ENCODE assay signal across 8 mouse cellular contexts in genomic region chr8:120743149-120743897, GRCm38 (mm10). TPM values are rescaled to one million over a fixed set of nuclear protein-coding genes. Genes with fewer than 3 reads are reported as not detected.
DNase-seq lines count a peak whose midpoint lies in the region; ATAC-seq and TF ChIP-seq lines count a peak whose summit lies in the region.
"Had no signal": no experiment of that assay in that cellular context is flagged by ENCODE, and none has a peak within 500 bp of the region (broad histone marks: within the 10 kb centered on the region; RNA-seq: fewer than 3 reads in every experiment).

No protein-coding gene starts in this region.

- peaks cover 43% of the 10 kb centered on the region for H3K4me1 ChIP-seq in intestine, embryonic 15.5 days (replicated peaks)
- H3K4me1 ChIP-seq in lung, embryonic 14.5 days (ENCODE audit: insufficient read depth) = peaks cover 17% of the 10 kb centered on the region

- H3K4me2 ChIP-seq in intestine, embryonic 15.5 days (replicated peaks) = peak overlapping the region; percentile 19; the same call in 1 of the 2 replicates
- H3K4me2 ChIP-seq in lung, embryonic 14.5 days = peak overlapping the region; percentile 10; the same call in 1 of the 2 replicates

- no peak for TF ChIP-seq CTCF in lung, embryonic 14.5 days (IDR thresholded peaks at IDR 0.05; ENCODE audit: low read depth)

- no peaks in the 10 kb centered on the region for H3K9me3 ChIP-seq in intestine, embryonic 15.5 days
- H3K9me3 ChIP-seq in lung, embryonic 14.5 days (ENCODE audit: low read depth, low read length) = no peaks in the 10 kb centered on the region

- H3K27me3 ChIP-seq in intestine, embryonic 15.5 days (replicated peaks) = no peaks in the 10 kb centered on the region
- H3K27me3 ChIP-seq in lung, embryonic 14.5 days (ENCODE audit: insufficient read depth, low read length) = no peaks in the 10 kb centered on the region

- ATAC-seq in intestine, embryonic 15.5 days = peak; percentile 27
- ATAC-seq in lung, embryonic 14.5 days (ENCODE audit: insufficient read depth) = peak; percentile 51
- ATAC-seq: forebrain, postnatal 0 days had no signal

- no peak overlapping the region for H3K4me3 ChIP-seq in intestine, embryonic 15.5 days (replicated peaks)
- H3K4me3 ChIP-seq in lung, embryonic 14.5 days (ENCODE audit: low read depth, low read length) = no peak overlapping the region

- H3K36me3 ChIP-seq in intestine, embryonic 15.5 days = no peaks in the 10 kb centered on the region; the same call in 1 of the 2 replicates
- no peaks in the 10 kb centered on the region for H3K36me3 ChIP-seq in lung, embryonic 14.5 days (ENCODE audit: insufficient read depth)

- intact Hi-C loops in left cerebral cortex, postnatal 36 days (cut with DNase I) = no loop called here

- H3K9ac ChIP-seq in intestine, embryonic 15.5 days = no peak overlapping the region
- no peak overlapping the region for H3K9ac ChIP-seq in lung, embryonic 14.5 days
- H3K9ac ChIP-seq: forebrain, postnatal 0 days had no signal

- peak overlapping the region; percentile 90 for H3K27ac ChIP-seq in intestine, embryonic 15.5 days
- peak overlapping the region; percentile 87 for H3K27ac ChIP-seq in lung, embryonic 14.5 days (ENCODE audit: low read depth)

- peak; percentile 68 for DNase-seq in urinary bladder, postnatal 14 days (ENCODE audit: low spot score)
- no peak for DNase-seq in urinary bladder, postnatal 10 days (ENCODE audit: low spot score)
- peak; percentile 80 for DNase-seq in lung, embryonic 14.5 days
- DNase-seq in left cerebral cortex, adult 8-10 months (ENCODE audit: low spot score in 2 of 2) = no peak
- no peak for DNase-seq in left cerebral cortex, postnatal 36 days (ENCODE audit: low spot score in 2 of 2)
- no peak for DNase-seq in right cerebral cortex, postnatal 14 days
- DNase-seq: forebrain, postnatal 0 days had no signal

- 42% methylated on average over 12 of the region's 12 CpGs for WGBS in intestine, embryonic 15.5 days
- 22% methylated on average over 12 of the region's 12 CpGs for WGBS in lung, embryonic 14.5 days

RNA-seq across cellular contexts. Expression of gene Irf8, which starts 7.2 kb away (rescaled TPM):
- polyA plus RNA-seq in intestine, embryonic 15.5 days (2015; fragmentation: Nextera tagmentation; extraction: Ambion mirVana) = 41.9 and 46.6 TPM in 2 replicates
- polyA plus RNA-seq in lung, embryonic 14.5 days (2014; fragmentation: Nextera tagmentation; extraction: Ambion mirVana) = 8.5 and 10.1 TPM in 2 replicates
- total RNA-seq in left cerebral cortex, adult 8-10 months (2022) = 10 to 100 TPM in 2 of 4 experiments, 1 to 10 TPM in 2; 5.1 to 22.2 (median 11.7) TPM
- total RNA-seq in left cerebral cortex, postnatal 36 days (2021) = 1 to 10 TPM; 5.2 to 5.5 TPM

Comparison
In these comparisons a context has a peak if more than half of its experiments do, and no peak if none do; other contexts are left out.
1. DNase-seq: peak in urinary bladder, postnatal 14 days (single experiment) and lung, embryonic 14.5 days (single experiment); none in urinary bladder, postnatal 10 days (single experiment), left cerebral cortex, adult 8-10 months (0 of 2), left cerebral cortex, postnatal 36 days (0 of 2) and right cerebral cortex, postnatal 14 days (single experiment).